Mouse (Mus musculus) liver, adult (tissue): ENCODE data around the gene Pdss2.

Experiments
- GATA4 ChIP-seq: IDR thresholded peaks from 2 replicates; pipeline ENCODE4 v1.6.1; 2014; ENCODE audit warnings: mild to moderate bottlenecking, low read length; ENCODE audit not compliant: insufficient replicate concordance

The Pdss2 gene

GRCm38 (mm10) chr10:43489139-43489538 is 267.9 kb downstream of the Pdss2 start:
- TF ChIP-seq GATA4: no peak

- no peak for TF ChIP-seq GATA4
Measured at GRCm38 (mm10) chr10:43489550-43489949, 268.3 kb downstream of the Pdss2 start.

GRCm38 (mm10) chr10:43490034-43490433 is 268.7 kb downstream of the Pdss2 start:
- TF ChIP-seq GATA4: no peak

- no peak for TF ChIP-seq GATA4
Measured at GRCm38 (mm10) chr10:43490846-43491245, 269.6 kb downstream of the Pdss2 start.

DNA sequence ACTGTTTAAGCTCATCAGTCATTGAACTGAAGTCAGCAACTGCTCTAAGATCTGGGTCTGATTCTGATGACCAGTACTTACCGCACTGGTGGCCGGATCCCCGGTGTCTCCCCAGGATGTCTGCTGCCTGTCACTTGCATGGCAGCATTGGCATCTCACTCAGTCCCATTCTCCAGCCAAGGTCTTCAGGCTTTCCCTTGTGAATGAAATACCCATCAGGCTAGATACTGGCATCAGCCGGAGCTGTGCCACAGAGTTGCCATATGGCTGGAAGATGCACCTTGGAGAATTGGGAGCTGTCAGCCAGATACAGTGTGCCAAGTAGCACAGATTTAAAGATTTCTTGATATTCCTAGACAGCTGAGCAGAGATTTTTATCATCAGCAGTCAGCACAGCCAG is 281.3 kb downstream of the Pdss2 start:
- TF ChIP-seq GATA4: no peak

- TF ChIP-seq GATA4: no peak
Measured at GRCm38 (mm10) chr10:43504291-43504690, 283.0 kb downstream of the Pdss2 start.

DNA sequence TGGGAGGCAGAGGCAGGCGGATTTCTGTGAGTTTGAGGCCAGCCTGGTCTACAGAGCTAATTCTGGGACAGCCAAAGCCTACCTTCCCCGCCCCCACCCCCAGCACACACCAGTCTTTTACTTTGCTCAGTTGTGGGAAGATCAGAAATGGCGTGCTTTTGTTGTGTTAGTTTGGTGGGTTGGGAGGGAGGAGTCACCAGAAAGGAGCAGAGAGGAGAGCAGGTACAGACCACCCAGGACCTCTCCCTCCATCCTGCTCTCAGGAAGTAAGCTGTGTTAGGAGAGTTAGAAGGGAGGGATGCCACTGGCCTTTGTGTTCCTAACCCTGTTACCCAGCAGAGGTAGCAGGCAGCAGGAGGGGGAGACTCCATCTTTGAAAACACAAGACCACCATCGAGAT is 285.8 kb downstream of the Pdss2 start:
- TF ChIP-seq GATA4: no peak

- TF ChIP-seq GATA4: no peak
Measured at GRCm38 (mm10) chr10:43509228-43509627, 287.9 kb downstream of the Pdss2 start.

GRCm38 (mm10) chr10:43512976-43513375 is 291.7 kb downstream of the Pdss2 start:
- TF ChIP-seq GATA4: no peak
